Mouse (Mus musculus) liver, embryonic 14.5 days (tissue): ENCODE results near the gene Borcs6. TPM values are rescaled to one million over a fixed set of nuclear protein-coding genes. Genes with fewer than 3 reads are reported as not detected.
"Not testable (repeated sequence)": the region's sequence is repeated elsewhere in the genome, so short reads cannot be mapped to it uniquely, and the experiment has no call there.

Experiments
- ATAC-seq: fragments of 200-750 bp; cut with Nextera tagmentation; 2 replicates; pipeline ENCODE4 v1.8.0; 2017; ENCODE audit warnings: moderate number of reproducible peaks, mild to moderate bottlenecking, moderate library complexity; ENCODE audit not compliant: insufficient read depth
- DNase-seq, 3 experiments: peaks; one replicate each; pipeline ENCODE4 v3.0.0-alpha.2; 2012 to 2013; ENCODE audit warnings: low read depth in 3 of 3, low spot score in 3 of 3
- H3K27ac ChIP-seq: fragments of 300-500 bp; sonication (generic); 2 replicates; pipeline ENCODE4 v1.5.1; 2014; ENCODE audit warnings: moderate library complexity, mild to moderate bottlenecking, control low read depth, inconsistent platforms
- H3K27me3 ChIP-seq: fragments of 300-500 bp; sonication (generic); 2 replicates; pipeline ENCODE4 v1.6.1; 2014; ENCODE audit warnings: mild to moderate bottlenecking, low read length, moderate library complexity; ENCODE audit not compliant: control insufficient read depth, insufficient read depth
- H3K36me3 ChIP-seq: fragments of 300-500 bp; sonication (generic); replicated peaks from 2 replicates; pipeline ENCODE4 v1.6.1; 2014; ENCODE audit warnings: low read depth; ENCODE audit not compliant: control insufficient read depth, insufficient read depth
- H3K4me1 ChIP-seq, 2 experiments: fragments of 200-500 bp in 1 of 2; fragments of 300-500 bp in 1 of 2; sonication (generic) in 1 of 2; replicated peaks; 2 replicates each; pipeline ENCODE4 v1.6.1; 2012 to 2014; ENCODE audit warnings: antibody characterized with exemption in 1 of 2, inconsistent platforms in 1 of 2, low read length in 1 of 2; ENCODE audit not compliant: control insufficient read depth in 2 of 2, insufficient read depth in 2 of 2
- H3K4me2 ChIP-seq: fragments of 300-500 bp; sonication (generic); 2 replicates; pipeline ENCODE4 v1.6.1; 2014; ENCODE audit warnings: low read depth, mild to moderate bottlenecking, control low read depth, moderate library complexity
- H3K4me3 ChIP-seq, 2 experiments: fragments of 200-500 bp in 1 of 2; fragments of 300-500 bp in 1 of 2; sonication (generic) in 1 of 2; 2 replicates each; pipeline ENCODE4 v1.5.1; 2012 to 2014; ENCODE audit warnings: low read depth in 2 of 2, low read length in 2 of 2, mild to moderate bottlenecking in 2 of 2, control low read depth in 1 of 2, inconsistent platforms in 1 of 2, moderate library complexity in 1 of 2; ENCODE audit not compliant: insufficient read depth in 1 of 2
- H3K9ac ChIP-seq: fragments of 300-500 bp; sonication (generic); replicated peaks from 2 replicates; pipeline ENCODE4 v1.6.1; 2014; ENCODE audit warnings: mild to moderate bottlenecking, control low read depth, moderate library complexity
- H3K9me3 ChIP-seq: fragments of 300-500 bp; sonication (generic); 2 replicates; pipeline ENCODE4 v1.6.1; 2016; ENCODE audit warnings: low read length, mixed read lengths; ENCODE audit not compliant: control insufficient read depth
- CTCF ChIP-seq: IDR thresholded peaks from 2 replicates; pipeline ENCODE4 v1.5.1; 2016; ENCODE audit warnings: antibody characterized with exemption, low read depth, control low read depth
- EP300 ChIP-seq: IDR thresholded peaks from 2 replicates; pipeline ENCODE4 v1.6.1; 2016; ENCODE audit warnings: antibody characterized with exemption, low read depth
- WGBS: fragments of 180-500 bp; shearing (Covaris S2); extraction: QIAGEN DNeasy Blood & Tissue Kit; methylation state at CpG from one replicate; pipeline ENCODE4 v1.1.7; 2014; ENCODE audit not compliant: insufficient replicate concordance; 5-methylcytosine and 5-hydroxymethylcytosine counted together
- polyA plus RNA-seq, 2 experiments: library from polyadenylated mRNA; depleted of rRNA in 1 of 2; stranded (reverse) in 1 of 2; unstranded in 1 of 2; fragments of >200 nt; fragmentation: Nextera tagmentation in 1 of 2; extraction: Ambion mirVana in 1 of 2; gene quantifications; 2 replicates each; pipeline versions ENCODE4 v1.2.1 to v1.2.3; 2012 to 2014

Borcs6 gene
- polyA plus RNA-seq, 2 experiments: 3.0 to 3.4 TPM

- H3K27me3 ChIP-seq: no peaks in the 10 kb centered on the region
- peak overlapping the region; percentile 81 for H3K9ac ChIP-seq
- ATAC-seq: no peak
- TF ChIP-seq CTCF (no peak), EP300 (no peak)
- 85% methylated on average over 12 of the region's 12 CpGs for whole genome bisulfite sequencing
- no peak for DNase-seq
- H3K4me2 ChIP-seq: peak overlapping the region; percentile 93
- peaks cover 10% of the 10 kb centered on the region for H3K36me3 ChIP-seq
- peak overlapping the region; percentile 33 for H3K27ac ChIP-seq
- H3K9me3 ChIP-seq: no peaks in the 10 kb centered on the region
- peaks cover 14 to 18% of the 10 kb centered on the region in 2 experiments for H3K4me1 ChIP-seq
- peak overlapping the region; percentile 71 to 88 for H3K4me3 ChIP-seq
Measured at GRCm38 (mm10) chr11:69089616-69090290, 30.2 kb downstream of the Borcs6 start.

- WGBS: 79% methylated on average over 6 of the region's 6 CpGs
- Histone ChIP-seq H3K36me3 (peaks cover 10% of the 10 kb centered on the region), H3K4me1 (peaks cover 15 to 20% of the 10 kb centered on the region in 2 experiments), H3K4me2 (peak overlapping the region; percentile 93), H3K9ac (no peak overlapping the region), H3K27me3 (no peaks in the 10 kb centered on the region), H3K9me3 (no peaks in the 10 kb centered on the region), H3K27ac (no peak overlapping the region), H3K4me3 (no peak overlapping the region)
- DNase-seq: no peak
- TF ChIP-seq CTCF (no peak), EP300 (no peak)
- ATAC-seq: no peak
Measured at GRCm38 (mm10) chr11:69090367-69090766, 30.9 kb downstream of the Borcs6 start.

- DNase-seq: no peak
- 53% methylated on average over 7 of the region's 7 CpGs for WGBS
- H3K9ac ChIP-seq: no peak overlapping the region
Measured at GRCm38 (mm10) chr11:69091566-69092385, 32.3 kb downstream of the Borcs6 start.

GRCm38 (mm10) chr11:69092386-69092751 is 32.9 kb downstream of the Borcs6 start:
- Histone ChIP-seq H3K36me3 (peaks cover 10% of the 10 kb centered on the region), H3K4me1 (peaks cover 31 to 35% of the 10 kb centered on the region in 2 experiments), H3K27me3 (no peaks in the 10 kb centered on the region), H3K9ac (no peak overlapping the region), H3K9me3 (no peaks in the 10 kb centered on the region), H3K4me3 (no peak overlapping the region), H3K27ac (no peak overlapping the region), H3K4me2 (no peak overlapping the region)
- ATAC-seq (no peak), DNase-seq (peak in 2 of 3 experiments; percentile 68 to 72)
- TF ChIP-seq CTCF (peak; percentile 93), EP300 (no peak)
- 3% methylated on average over 3 of the region's 3 CpGs for WGBS

More at GRCm38 (mm10) chr11:69091566-69092385, 32.3 kb downstream of the Borcs6 start:
- Histone ChIP-seq H3K4me2 (no peak overlapping the region), H3K4me1 (peaks cover 27 to 31% of the 10 kb centered on the region in 2 experiments), H3K4me3 (no peak overlapping the region), H3K36me3 (peaks cover 10% of the 10 kb centered on the region), H3K9me3 (no peaks in the 10 kb centered on the region), H3K27me3 (no peaks in the 10 kb centered on the region), H3K27ac (no peak overlapping the region)
- TF ChIP-seq EP300 (no peak), CTCF (no peak)
- no peak for ATAC-seq

GRCm38 (mm10) chr11:69092871-69093270 is 33.4 kb downstream of the Borcs6 start:
- H3K36me3 ChIP-seq: peaks cover 10% of the 10 kb centered on the region
- H3K4me2 ChIP-seq: no peak overlapping the region
- no peaks in the 10 kb centered on the region for H3K27me3 ChIP-seq
- WGBS: 76% methylated on average over 4 of the region's 4 CpGs
- TF ChIP-seq EP300: no peak
- TF ChIP-seq CTCF: no peak
- DNase-seq (no peak), ATAC-seq (no peak)
- H3K27ac ChIP-seq: no peak overlapping the region
- H3K4me1 ChIP-seq: peaks cover 37 to 38% of the 10 kb centered on the region in 2 experiments
- H3K9me3 ChIP-seq: no peaks in the 10 kb centered on the region
- H3K9ac ChIP-seq: no peak overlapping the region
- H3K4me3 ChIP-seq: no peak overlapping the region

GRCm38 (mm10) chr11:69093856-69094255 is 34.3 kb downstream of the Borcs6 start:
- Histone ChIP-seq H3K4me1 (peaks cover 44% of the 10 kb centered on the region in 2 experiments), H3K36me3 (peaks cover 10% of the 10 kb centered on the region)
- 78% methylated on average over 7 of the region's 7 CpGs for WGBS
- H3K4me2 ChIP-seq, H3K9ac ChIP-seq, H3K4me3 ChIP-seq, H3K9me3 ChIP-seq, ATAC-seq, H3K27ac ChIP-seq, DNase-seq, H3K27me3 ChIP-seq: not testable (repeated sequence)
